In genomic region chr17:86703336-86703735, GRCm38 (mm10) we compare ENCODE assay signal across 25 mouse cellular contexts. TPM values are rescaled to one million over a fixed set of nuclear protein-coding genes. Genes with fewer than 3 reads are reported as not detected.
DNase-seq lines count a peak whose midpoint lies in the region; ATAC-seq and TF ChIP-seq lines count a peak whose summit lies in the region.
"Had no signal": no experiment of that assay in that cellular context is flagged by ENCODE, and none has a peak within 500 bp of the region (broad histone marks: within the 10 kb centered on the region; RNA-seq: fewer than 3 reads in every experiment).

No protein-coding gene starts in this region.

- no peak overlapping the region for H3K27ac ChIP-seq in liver, postnatal 0 days (ENCODE audit: low read depth)
- H3K27ac ChIP-seq in CH12.LX (ENCODE audit: insufficient read depth, low read depth) = 0 out of 2 replicates have a peak overlapping the region, but pooled peaks have one; percentile 18
- H3K27ac ChIP-seq: embryonic facial prominence, embryonic 13.5 days; embryonic facial prominence, embryonic 15.5 days; forebrain, embryonic 10.5 days; forebrain, embryonic 12.5 days had no signal

- H3K9me3 ChIP-seq in liver, postnatal 0 days (ENCODE audit: low read length) = no peaks in the 10 kb centered on the region
- no peaks in the 10 kb centered on the region for H3K9me3 ChIP-seq in CH12.LX (replicated peaks; ENCODE audit: low read length)
- H3K9me3 ChIP-seq: embryonic facial prominence, embryonic 13.5 days; embryonic facial prominence, embryonic 15.5 days; forebrain, embryonic 10.5 days; forebrain, embryonic 12.5 days had no signal

- H3K79me2 ChIP-seq in CH12.LX (replicated peaks; ENCODE audit: control insufficient read depth, extremely low read depth, insufficient read depth, poor library complexity, severe bottlenecking) = no peaks in the 10 kb centered on the region

- no peaks in the 10 kb centered on the region for H3K4me1 ChIP-seq in liver, postnatal 0 days (ENCODE audit: insufficient read depth)
- peaks cover 14 to 37% of the 10 kb centered on the region in 2 experiments for H3K4me1 ChIP-seq in CH12.LX (ENCODE audit: control insufficient read depth in 1 of 2, insufficient read depth in 2 of 2)
- H3K4me1 ChIP-seq: embryonic facial prominence, embryonic 15.5 days; forebrain, embryonic 10.5 days; forebrain, embryonic 12.5 days had no signal

- no peaks in the 10 kb centered on the region for H3K36me3 ChIP-seq in liver, postnatal 0 days (replicated peaks; ENCODE audit: insufficient read depth, low read length)
- H3K36me3 ChIP-seq in CH12.LX (replicated peaks in 1 of 2; ENCODE audit: control insufficient read depth in 1 of 2, insufficient read depth in 1 of 2, low read length in 1 of 2) = no peaks in the 10 kb centered on the region
- no peaks in the 10 kb centered on the region for H3K36me3 ChIP-seq in splenic B cell, adult 2 months (ENCODE audit: control insufficient read depth, insufficient read depth, low read length, poor library complexity, severe bottlenecking)
- H3K36me3 ChIP-seq: embryonic facial prominence, embryonic 13.5 days; embryonic facial prominence, embryonic 15.5 days; forebrain, embryonic 10.5 days; forebrain, embryonic 12.5 days had no signal

- no peak for TF ChIP-seq POLR2A in CH12.LX (IDR thresholded peaks at IDR 0.05; ENCODE audit: low read depth, low read length)

- no peaks in the 10 kb centered on the region for H3K27me3 ChIP-seq in liver, postnatal 0 days (ENCODE audit: insufficient read depth, low read length)
- H3K27me3 ChIP-seq in CH12.LX (replicated peaks) = no peaks in the 10 kb centered on the region
- H3K27me3 ChIP-seq in splenic B cell, adult 2 months (ENCODE audit: control insufficient read depth, insufficient read depth, low read length, poor library complexity, severe bottlenecking) = no peaks in the 10 kb centered on the region
- H3K27me3 ChIP-seq: embryonic facial prominence, embryonic 13.5 days; embryonic facial prominence, embryonic 15.5 days; forebrain, embryonic 12.5 days had no signal

- no peak for TF ChIP-seq CTCF in liver, postnatal 0 days (IDR thresholded peaks at IDR 0.05; ENCODE audit: low read depth)
- TF ChIP-seq CTCF in CH12.LX (conservative IDR thresholded peaks at IDR 0.05 in 1 of 2, IDR thresholded peaks at IDR 0.05 in 1 of 2; ENCODE audit: low read depth in 2 of 2, low read length in 2 of 2) = no peak

- peak; percentile 27; the same call in 1 of the 2 replicates for ATAC-seq in liver, postnatal 0 days
- ATAC-seq: CD4-positive, CD25-positive, alpha-beta regulatory T cell, adult 4 months; forebrain, embryonic 14.5 days; forebrain, embryonic 16.5 days had no signal

- TF ChIP-seq EP300 in liver, postnatal 0 days (IDR thresholded peaks at IDR 0.05; ENCODE audit: low read depth) = no peak
- TF ChIP-seq EP300 in CH12.LX (IDR thresholded peaks at IDR 0.05; ENCODE audit: low read length) = no peak

- WGBS in liver, postnatal 0 days (ENCODE audit: insufficient replicate concordance) = 63% methylated on average over 4 of the region's 4 CpGs

- in situ Hi-C loops in CH12.LX (cut with MboI; ENCODE audit: low pct_ligation_motif_present, low pct_unique_long_range_greater_than_20kb, low sequenced_read_pairs) = no loop called here

- no peak overlapping the region for H3K4me3 ChIP-seq in liver, postnatal 0 days (ENCODE audit: low read depth, low read length)
- peak overlapping the region in 1 of 3 experiments; percentile 13 for H3K4me3 ChIP-seq in CH12.LX (replicated peaks in 1 of 3; ENCODE audit: low read depth in 2 of 3, low read length in 2 of 3, poor library complexity in 1 of 3)
- H3K4me3 ChIP-seq: embryonic facial prominence, embryonic 13.5 days; embryonic facial prominence, embryonic 15.5 days; erythroblast, embryonic 14.5 days; forebrain, embryonic 10.5 days; forebrain, embryonic 12.5 days had no signal

- peak; percentile 22 for DNase-seq in liver, postnatal 0 days
- DNase-seq in liver (no peak), CH12.LX (ENCODE audit: extremely low read depth) (peak; percentile 95), adipocyte (ENCODE audit: low spot score) (no peak)
- DNase-seq in splenic B cell, adult 2 months (ENCODE audit: low read depth, low spot score) = peak; percentile 40
- DNase-seq in layer of hippocampus, postnatal 36 days = no peak
- DNase-seq: adrenal gland, adult 8-10 months; adrenal gland, postnatal 14 days; adrenal gland, postnatal 36 days; cerebellum, adult 11 months; cerebellum, adult 18-20 months; cerebellum, adult 8-10 months; cerebellum, adult 9-11 months; cerebellum, postnatal 14 days; cerebellum, postnatal 36 days; embryo, embryonic 11 days had no signal

- H3K4me2 ChIP-seq in liver, postnatal 0 days (ENCODE audit: low read depth, low read length) = no peak overlapping the region
- peak overlapping the region; percentile 67; the same call in 1 of the 2 replicates for H3K4me2 ChIP-seq in CH12.LX (ENCODE audit: insufficient read depth, low read depth, poor library complexity, severe bottlenecking)
- H3K4me2 ChIP-seq: embryonic facial prominence, embryonic 13.5 days; embryonic facial prominence, embryonic 15.5 days; forebrain, embryonic 12.5 days had no signal

- H3K9ac ChIP-seq in liver, postnatal 0 days (replicated peaks) = no peak overlapping the region
- peak overlapping the region; percentile 35; the same call in 1 of the 2 replicates for H3K9ac ChIP-seq in CH12.LX (ENCODE audit: insufficient read depth, low read depth)
- H3K9ac ChIP-seq: embryonic facial prominence, embryonic 13.5 days; embryonic facial prominence, embryonic 15.5 days; forebrain, embryonic 12.5 days had no signal

- no peak; the same call in 1 of the 2 replicates for TF ChIP-seq RAD21 in CH12.LX (IDR thresholded peaks at IDR 0.05; ENCODE audit: low read depth, low read length)

- dilution Hi-C loops in CH12.LX (cut with MboI; ENCODE audit: extremely low pct_ligation_motif_present, extremely low pct_unique_long_range_greater_than_20kb, low sequenced_read_pairs) = no loop called here

TF ChIP-seq in CH12.LX, 34 proteins besides CTCF, POLR2A, EP300 and RAD21:
- no peak for TF ChIP-seq ELF1 (IDR thresholded peaks at IDR 0.05; ENCODE audit: low read depth, low read length)
- TF ChIP-seq BHLHE40 (IDR thresholded peaks at IDR 0.05; ENCODE audit: low read depth, low read length) = peak; percentile 72
- peak; percentile 70 for TF ChIP-seq TBP (conservative IDR thresholded peaks at IDR 0.05; ENCODE audit: low read depth, low read length)
- TF ChIP-seq JUND (conservative IDR thresholded peaks at IDR 0.05; ENCODE audit: low read depth, low read length) = no peak
- TF ChIP-seq IRF4 (IDR thresholded peaks at IDR 0.05; ENCODE audit: low read depth, low read length) = peak; percentile 58; the same call in 1 of the 2 replicates
- peak; percentile 66 for TF ChIP-seq ETS1 (conservative IDR thresholded peaks at IDR 0.05; ENCODE audit: low read depth, low read length)
- 0 out of 2 replicates have a peak, but pooled peaks have one; percentile 37 for TF ChIP-seq MEF2A (IDR thresholded peaks at IDR 0.05; ENCODE audit: borderline replicate concordance, low read depth, low read length)

RNA-seq across cellular contexts. Expression of gene Epas1, which starts 50.2 kb away (rescaled TPM):
- polyA plus RNA-seq in liver, postnatal 0 days (2015; fragmentation: Nextera tagmentation; extraction: Ambion mirVana) = 7.5 and 8.2 TPM in 2 replicates
- total RNA-seq in CH12.LX (2012; rRNA removed) (0.08 and 0.17 TPM in 2 replicates), CH12.LX (2014; rRNA removed) (0.07 and 0.11 TPM in 2 replicates)
- polyA plus RNA-seq in CH12.LX (2012; ENCODE audit: insufficient read length, low read depth) = 0.14 and 0.16 TPM in 2 replicates
- total RNA-seq in layer of hippocampus, postnatal 36 days (2021) = 10 to 100 TPM; 90.7 to 91.1 TPM
- total RNA-seq: MEL had no signal

Comparison
In these comparisons a context has a peak if more than half of its experiments do, and no peak if none do; other contexts are left out.
1. DNase-seq: peak in liver, postnatal 0 days (single experiment), CH12.LX (single experiment) and splenic B cell, adult 2 months (single experiment); none in liver (single experiment), adipocyte (single experiment) and layer of hippocampus, postnatal 36 days (0 of 2).
2. RNA of gene Epas1, which starts 50.2 kb away (total RNA-seq): 90.7 to 91.1 TPM in layer of hippocampus, postnatal 36 days; 0.07 to 0.17 TPM in CH12.LX; every median in the first group is over 10 times any median in the second.